Mouse (Mus musculus): Measurements from ENCODE around the gene Lef1.

Lef1 gene

GRCm38 (mm10) chr3:131110191-131111150 lies at the start of gene Lef1:
TSS of gene Lef1 (plus strand) at chr3:131110471.
- DNase-seq (ENCODE audit: extremely low read depth, low read depth, low spot score): no peak

GRCm38 (mm10) chr3:131065001-131065400 lies 45.3 kb upstream of the Lef1 start:
- DNase-seq (ENCODE audit: extremely low read depth, low read depth, low spot score): no peak

DNA sequence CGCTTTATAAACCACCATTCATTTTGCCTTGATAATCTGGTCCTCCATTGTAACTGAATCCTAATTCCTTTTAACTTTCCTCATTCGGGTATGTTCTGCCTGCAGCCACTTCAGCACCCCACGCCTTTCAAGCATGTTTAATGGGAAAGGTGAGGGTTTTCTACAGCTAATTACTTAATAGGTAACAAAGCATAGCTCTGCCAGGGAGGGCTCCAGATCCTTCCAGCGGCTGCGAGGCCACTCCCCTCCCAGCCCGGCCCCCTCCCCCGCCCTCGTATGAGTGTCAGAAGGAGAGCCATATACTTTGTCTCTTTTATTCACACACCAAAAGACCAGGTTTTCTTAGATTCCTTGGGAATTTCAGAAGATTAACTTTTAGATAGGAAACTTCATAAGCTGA lies 44.1 kb upstream of the Lef1 start:
- DNase-seq (ENCODE audit: extremely low read depth, low read depth, low spot score): no peak

DNA sequence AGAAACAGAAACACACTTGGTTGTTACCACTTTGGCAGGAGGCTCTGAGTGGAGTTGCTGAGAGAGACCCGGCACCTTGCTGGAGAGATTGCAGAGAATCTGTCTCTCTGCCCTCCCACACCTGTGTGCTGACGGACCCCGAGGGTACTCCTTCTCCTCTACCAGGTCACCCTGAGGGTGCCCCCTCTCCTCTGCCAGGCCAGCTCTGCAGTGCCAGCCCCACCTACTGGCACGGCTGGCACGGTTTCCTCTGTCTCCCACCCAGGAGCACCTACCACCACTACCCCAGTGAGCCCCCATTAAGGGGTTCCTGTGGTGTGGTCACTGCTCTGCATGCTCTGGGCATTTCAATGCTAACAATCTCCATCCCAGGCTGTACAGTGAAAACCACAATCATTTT lies 42.3 kb upstream of the Lef1 start:
- DNase-seq (ENCODE audit: extremely low read depth, low read depth, low spot score): no peak

DNA sequence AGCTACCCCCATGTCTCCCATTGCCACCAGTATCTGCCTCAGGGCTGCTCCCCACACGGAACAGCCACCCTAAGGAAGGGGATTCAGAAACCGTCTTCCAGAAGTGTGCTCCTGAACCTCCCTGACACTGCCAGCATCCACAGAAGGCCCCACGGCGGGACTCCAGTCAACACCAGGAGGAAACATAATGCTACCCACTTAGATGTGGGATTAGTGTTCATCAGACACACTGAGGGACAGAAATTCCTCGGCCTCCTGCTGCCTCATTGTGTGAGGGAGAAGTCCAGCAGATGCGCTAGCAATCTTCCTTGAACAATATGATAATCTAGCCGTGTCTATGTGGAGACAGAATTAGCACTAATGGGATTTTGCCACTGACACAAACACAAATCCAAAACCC lies 40.1 kb upstream of the Lef1 start:
- no peak for DNase-seq (ENCODE audit: extremely low read depth, low read depth, low spot score)

DNA sequence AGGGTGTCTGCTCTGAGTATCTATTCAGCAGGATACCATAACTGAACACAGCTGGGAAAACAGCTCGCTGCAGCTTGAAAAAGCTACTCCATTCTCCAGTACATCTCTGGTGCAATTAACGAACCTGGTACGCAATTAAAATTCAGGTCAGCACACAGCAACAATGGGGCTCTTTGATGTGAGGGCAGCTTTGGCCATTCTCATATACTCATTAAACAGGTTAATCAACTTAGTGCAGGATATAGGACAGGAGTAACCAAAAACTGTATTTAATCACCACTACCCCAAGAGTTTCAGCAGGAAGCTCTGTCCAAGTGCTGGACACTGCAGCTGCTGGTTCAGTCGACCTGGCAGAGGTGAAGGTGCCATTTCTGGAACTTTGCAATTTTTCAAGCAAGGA lies 37.6 kb upstream of the Lef1 start:
- no peak for DNase-seq (ENCODE audit: extremely low read depth, low read depth, low spot score)

- DNase-seq (ENCODE audit: extremely low read depth, low read depth, low spot score): no peak
Observed at GRCm38 (mm10) chr3:131073946-131074345, 36.3 kb upstream of the Lef1 start.

DNA sequence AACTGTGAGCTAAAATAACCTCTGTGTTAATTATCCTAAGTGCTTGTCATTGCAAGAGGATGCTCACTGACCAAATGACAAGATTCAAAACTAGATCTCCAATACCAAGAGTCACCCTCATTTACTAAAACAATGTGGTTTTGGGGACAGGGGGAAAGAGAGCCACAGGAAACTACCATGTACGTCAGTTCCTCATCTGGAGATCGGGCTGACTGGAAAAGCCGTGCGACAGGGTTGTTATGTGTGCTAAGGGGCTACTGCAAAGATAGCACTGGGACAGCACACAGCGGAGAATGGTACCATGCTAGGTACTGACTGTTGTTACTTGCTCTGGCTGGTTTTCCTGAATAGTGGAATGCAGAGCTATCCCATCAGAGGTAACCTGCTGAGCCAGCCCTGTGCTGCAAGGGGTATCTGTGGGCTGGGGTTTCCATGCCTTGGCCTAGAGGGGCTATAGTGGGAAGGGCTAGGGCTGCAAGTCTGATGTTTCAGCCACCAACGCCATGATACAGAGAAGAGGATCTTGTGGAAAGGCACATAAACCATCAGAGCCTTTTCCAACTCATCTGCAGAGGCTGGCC lies 32.1 kb upstream of the Lef1 start:
- no peak for DNase-seq (ENCODE audit: extremely low read depth, low read depth, low spot score)

- DNase-seq (ENCODE audit: extremely low read depth, low read depth, low spot score): no peak
Observed at GRCm38 (mm10) chr3:131078719-131079118, 31.6 kb upstream of the Lef1 start.

- no peak for DNase-seq (ENCODE audit: extremely low read depth, low read depth, low spot score)
Observed at GRCm38 (mm10) chr3:131083722-131084121, 26.5 kb upstream of the Lef1 start.

GRCm38 (mm10) chr3:131084718-131085561 lies 25.3 kb upstream of the Lef1 start:
- DNase-seq (ENCODE audit: extremely low read depth, low read depth, low spot score): no peak

- DNase-seq (ENCODE audit: extremely low read depth, low read depth, low spot score): no peak
Observed at GRCm38 (mm10) chr3:131085978-131086377, 24.3 kb upstream of the Lef1 start.

DNA sequence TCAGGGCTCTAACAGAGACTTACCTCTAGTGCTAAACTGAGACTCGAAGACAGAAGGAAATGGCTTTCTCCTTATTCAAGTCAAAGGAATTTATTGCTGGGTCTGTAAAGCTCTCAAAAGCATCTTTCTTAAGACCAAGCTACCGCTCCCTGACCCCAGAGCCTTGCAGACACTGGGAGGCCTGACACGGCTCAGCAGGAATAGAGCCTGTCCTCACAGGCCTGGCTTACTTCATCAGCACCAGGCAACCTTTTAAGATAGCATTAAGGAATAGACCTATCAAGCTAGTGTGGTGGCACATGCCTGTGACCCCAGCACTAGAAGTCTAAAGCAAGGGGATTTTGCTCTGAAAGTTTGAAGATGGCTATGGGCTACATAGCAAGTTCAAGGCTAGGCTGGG lies 20.6 kb upstream of the Lef1 start:
- DNase-seq (ENCODE audit: extremely low read depth, low read depth, low spot score): no peak

GRCm38 (mm10) chr3:131092113-131092512 lies 18.2 kb upstream of the Lef1 start:
- DNase-seq (ENCODE audit: extremely low read depth, low read depth, low spot score): no peak

DNA sequence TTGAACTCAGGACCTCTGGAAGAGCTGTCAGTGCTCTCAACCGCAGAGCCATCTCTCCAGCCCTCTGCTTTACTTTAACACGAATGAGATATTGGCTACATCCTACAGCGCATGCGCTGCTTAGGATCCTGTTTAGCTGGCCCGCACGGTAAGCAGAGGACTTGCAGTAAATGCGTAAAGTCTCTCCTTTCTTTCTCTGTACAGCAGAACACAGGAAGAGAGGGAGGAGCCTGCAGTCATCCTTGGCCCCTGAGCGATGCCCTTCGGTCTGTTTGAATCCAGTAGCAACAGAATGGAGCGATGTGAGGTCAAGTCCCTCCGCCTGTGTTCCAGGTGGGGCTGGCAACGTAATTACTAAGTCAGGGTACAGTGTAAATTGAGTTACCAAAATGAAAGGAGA lies 16.5 kb upstream of the Lef1 start:
- no peak for DNase-seq (ENCODE audit: extremely low read depth, low read depth, low spot score)

DNA sequence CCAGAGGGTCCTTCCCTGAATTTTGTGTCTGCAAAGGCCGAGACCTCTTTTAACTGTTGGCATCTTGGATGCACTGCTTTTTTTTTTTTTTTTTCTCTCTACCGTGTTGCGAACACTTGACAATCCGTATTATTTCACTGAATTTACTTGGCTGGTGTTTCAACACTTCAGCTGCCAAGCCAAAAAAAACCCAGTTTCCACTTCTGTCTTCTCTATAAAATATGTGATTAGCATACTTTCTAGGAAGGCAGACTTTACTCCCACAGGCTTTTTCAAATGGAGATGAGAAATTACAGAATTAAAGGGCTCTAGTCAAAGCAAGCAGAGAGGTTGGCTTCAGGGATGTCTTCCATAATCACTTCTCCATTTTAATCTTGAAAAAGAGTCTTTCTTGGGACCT lies 14.2 kb upstream of the Lef1 start:
- no peak for DNase-seq (ENCODE audit: extremely low read depth, low read depth, low spot score)

GRCm38 (mm10) chr3:131102191-131102774 lies 8.0 kb upstream of the Lef1 start:
- no peak for DNase-seq (ENCODE audit: extremely low read depth, low read depth, low spot score)

DNA sequence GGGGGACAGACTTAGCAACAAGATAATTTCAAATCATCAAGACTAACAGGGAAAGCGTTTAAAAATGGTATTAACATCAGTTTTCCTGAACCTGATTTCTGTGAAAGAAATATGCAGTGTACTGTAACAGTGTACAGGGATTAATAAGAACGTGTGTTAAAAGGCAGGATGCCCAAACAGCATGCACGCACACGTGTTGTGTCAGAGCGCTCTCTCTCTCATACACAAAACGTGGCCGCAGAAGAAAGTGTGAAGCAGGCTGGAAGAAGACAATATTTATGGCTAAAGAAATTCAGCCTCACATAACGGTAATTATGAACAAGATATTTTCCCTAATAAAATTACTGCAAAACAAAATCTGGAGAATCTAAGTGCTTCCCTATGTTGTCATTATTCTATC lies 4.9 kb upstream of the Lef1 start:
- DNase-seq (ENCODE audit: extremely low read depth, low read depth, low spot score): no peak

DNA sequence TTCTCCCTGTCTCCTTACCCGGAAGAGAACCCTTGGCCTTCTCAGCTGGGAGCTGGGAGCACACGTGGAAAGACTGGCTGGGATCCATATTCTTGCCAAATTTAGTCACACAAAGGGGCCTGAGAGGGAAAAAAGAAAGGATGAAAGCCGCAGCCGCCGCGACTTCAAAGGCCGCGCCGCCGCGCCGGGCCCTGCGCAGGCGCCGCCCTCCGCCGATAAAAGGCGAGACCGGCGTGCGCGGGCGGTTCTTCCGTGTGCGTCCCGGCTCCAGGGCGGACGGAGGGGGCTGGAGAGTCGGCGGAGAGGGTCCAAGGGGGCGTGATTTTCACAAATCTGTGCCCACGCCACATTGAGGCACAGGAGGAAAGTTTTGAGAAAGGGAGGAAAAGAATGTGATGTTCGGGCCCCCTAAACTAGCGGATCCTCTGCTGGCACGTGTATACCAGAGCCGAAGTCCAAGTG lies 4.3 kb upstream of the Lef1 start:
- DNase-seq (ENCODE audit: extremely low read depth, low read depth, low spot score): no peak

- DNase-seq (ENCODE audit: extremely low read depth, low read depth, low spot score): no peak
Observed at GRCm38 (mm10) chr3:131106451-131107291, 3.6 kb upstream of the Lef1 start.
